Mouse (Mus musculus) right cerebral cortex, postnatal 36 days (tissue): Measurements from ENCODE around the gene Senp3.
A peak's percentile ranks its signal among the peaks of the same experiment; 100 is the strongest.
"Not testable (repeated sequence)": the region's sequence is repeated elsewhere in the genome, so short reads cannot be mapped to it uniquely, and the experiment has no call there.

Experiments used
- DNase-seq, 2 experiments: peaks; one replicate each; pipeline ENCODE4 v3.0.0; 2022; ENCODE audit warnings: low spot score in 2 of 2, mixed read lengths in 1 of 2

Gene Senp3

DNA sequence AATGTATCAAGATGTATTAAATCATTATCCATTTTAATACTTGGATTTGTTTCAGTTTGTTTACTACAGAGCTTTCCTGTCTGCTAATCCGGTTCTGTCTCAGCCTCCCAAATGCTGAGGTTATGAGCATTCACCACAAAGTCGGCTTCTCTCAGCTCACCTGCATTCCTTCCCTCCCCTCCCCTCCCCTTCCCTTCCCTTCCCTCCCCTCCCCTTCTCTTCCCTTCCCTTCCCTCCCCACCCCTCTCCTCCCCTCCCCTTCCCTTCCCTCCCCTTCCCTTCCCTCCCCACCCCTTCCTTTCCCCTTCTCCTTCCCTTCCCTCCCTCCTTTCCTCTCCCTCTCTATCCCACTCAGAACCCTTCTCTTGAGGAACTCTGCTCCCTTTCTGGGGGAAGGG lies 22.7 kb upstream of the Senp3 start:
- no peak for DNase-seq

DNA sequence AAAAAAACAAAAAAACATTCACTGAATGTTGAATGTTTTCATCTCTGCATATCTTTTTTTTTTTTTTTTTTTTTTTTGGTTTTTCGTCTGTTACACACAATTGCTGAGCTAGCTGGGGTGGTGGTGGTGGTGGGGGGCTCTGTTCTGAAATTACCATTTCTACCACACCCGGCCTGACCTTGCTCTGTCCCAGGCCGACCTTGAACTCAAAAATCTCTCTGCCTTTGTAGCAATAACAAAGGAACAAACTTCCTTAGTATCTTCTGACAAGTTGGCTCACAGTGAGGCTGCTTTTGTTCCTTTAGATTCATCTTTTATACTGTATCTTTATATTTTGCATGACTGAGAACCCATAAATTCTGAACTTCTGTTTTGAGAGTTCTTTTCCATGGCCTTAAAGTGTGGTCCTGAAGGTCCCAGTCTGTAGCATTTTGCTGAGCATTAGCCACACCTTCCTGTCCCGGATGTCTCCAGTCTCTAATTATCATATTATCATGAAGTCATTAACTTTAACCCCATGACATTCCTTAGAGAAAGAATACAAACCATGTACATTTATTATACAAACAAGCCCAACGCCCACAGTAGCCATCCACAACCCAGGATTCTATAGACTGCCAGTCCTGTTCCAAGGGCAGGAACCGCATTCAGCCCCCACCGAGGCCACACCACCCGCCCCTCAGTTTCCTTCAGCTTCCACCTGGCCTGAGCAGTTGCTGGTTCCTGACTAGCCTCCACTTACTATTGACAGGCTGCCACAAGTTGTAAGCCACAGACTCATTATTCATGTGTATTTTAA lies 22.1 kb upstream of the Senp3 start:
- DNase-seq = no peak

DNA sequence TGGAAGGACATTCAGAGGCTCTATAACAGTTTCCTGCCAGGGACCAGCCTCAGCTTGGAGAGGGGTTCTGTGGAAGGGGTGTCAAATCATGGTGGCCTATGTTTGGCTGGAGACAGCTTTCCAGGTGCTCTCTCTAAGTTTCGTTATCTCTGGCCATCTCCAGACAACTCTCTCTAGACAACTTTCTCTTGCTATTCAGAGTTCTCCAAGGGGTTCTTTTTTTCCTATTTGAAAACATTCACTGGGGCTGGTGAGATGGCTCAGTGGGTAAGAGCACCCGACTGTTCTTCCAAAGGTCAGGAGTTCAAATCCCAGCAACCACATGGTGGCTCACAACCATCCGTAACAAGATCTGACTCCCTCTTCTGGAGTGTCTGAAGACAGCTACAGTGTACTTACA lies 21.5 kb upstream of the Senp3 start:
- DNase-seq = not testable (repeated sequence)

DNA sequence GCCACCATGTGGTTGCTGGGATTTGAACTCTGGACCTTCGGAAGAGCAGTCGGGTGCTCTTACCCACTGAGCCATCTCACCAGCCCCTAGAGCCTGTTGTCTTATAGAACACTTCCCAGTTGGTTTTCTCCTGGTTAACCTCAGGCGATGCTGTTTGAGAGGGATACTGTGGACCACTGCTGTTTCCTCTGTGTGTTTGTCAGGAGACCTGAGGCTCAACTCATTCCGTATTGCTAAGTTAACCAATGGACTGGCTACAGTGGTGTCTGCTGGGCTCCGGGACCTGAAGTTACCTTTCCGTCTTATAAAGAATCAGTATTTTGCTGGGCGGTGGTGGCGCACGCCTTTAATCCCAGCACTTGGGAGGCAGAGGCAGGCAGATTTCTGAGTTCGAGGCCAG lies 21.0 kb upstream of the Senp3 start:
- DNase-seq = not testable (repeated sequence)

DNA sequence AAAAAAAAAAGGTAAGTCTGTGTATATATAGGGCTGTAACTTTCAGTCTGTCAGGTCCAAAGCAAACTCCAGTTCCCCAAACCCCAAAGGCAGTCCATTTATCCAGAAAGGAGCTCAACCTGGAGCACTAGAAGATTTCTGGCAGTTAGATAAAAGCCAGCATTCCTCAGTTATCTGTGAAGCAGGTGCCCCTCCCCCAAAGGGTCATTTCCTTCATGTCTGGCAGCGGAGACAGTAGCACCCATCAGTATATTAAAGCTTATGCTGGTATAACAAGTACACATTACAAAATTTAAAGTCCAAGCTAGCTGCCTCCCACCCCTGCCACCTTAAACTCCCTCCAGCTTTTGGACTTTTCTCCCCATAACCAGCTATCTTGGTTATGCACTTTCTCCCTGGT lies 17.7 kb upstream of the Senp3 start:
- no peak for DNase-seq

DNA sequence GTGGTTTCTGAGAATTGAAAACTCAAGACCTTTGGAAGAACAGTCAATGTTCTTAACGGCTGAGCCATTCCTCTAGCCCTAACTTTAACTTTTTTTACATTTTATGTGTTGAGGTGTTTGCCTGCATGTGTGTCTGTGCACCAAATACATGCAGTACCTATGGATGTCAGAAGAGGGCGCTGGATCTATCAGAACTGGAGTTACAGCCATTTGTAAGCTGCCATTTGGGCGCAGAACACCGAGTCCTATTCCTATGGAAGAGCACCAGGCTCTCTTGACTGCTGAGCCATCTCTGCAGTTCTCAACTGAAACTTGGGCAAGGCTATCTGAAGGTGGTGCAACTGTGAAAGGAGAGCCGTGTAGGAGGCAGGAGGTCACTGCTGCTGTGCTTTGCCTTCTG lies 16.7 kb upstream of the Senp3 start:
- DNase-seq = no peak

DNA sequence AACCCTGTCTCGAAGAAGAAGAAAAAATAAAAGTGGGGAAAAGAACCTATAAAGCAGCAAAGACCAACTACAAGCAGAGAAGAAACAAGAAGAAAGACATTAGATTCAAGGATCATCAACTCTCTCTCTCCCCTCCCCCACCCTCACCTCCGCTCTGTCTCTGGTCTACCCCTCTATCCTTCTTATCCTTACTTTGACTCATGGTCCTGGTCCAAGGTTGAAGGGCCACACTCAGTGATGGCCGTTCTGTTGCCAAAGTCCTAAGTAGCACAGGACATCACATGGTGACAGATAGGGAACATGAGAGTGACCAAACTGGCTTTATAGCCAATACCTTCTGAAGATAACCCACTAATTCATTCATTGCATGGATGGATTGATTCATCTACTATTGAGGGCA lies 15.5 kb upstream of the Senp3 start:
- DNase-seq = no peak

DNA sequence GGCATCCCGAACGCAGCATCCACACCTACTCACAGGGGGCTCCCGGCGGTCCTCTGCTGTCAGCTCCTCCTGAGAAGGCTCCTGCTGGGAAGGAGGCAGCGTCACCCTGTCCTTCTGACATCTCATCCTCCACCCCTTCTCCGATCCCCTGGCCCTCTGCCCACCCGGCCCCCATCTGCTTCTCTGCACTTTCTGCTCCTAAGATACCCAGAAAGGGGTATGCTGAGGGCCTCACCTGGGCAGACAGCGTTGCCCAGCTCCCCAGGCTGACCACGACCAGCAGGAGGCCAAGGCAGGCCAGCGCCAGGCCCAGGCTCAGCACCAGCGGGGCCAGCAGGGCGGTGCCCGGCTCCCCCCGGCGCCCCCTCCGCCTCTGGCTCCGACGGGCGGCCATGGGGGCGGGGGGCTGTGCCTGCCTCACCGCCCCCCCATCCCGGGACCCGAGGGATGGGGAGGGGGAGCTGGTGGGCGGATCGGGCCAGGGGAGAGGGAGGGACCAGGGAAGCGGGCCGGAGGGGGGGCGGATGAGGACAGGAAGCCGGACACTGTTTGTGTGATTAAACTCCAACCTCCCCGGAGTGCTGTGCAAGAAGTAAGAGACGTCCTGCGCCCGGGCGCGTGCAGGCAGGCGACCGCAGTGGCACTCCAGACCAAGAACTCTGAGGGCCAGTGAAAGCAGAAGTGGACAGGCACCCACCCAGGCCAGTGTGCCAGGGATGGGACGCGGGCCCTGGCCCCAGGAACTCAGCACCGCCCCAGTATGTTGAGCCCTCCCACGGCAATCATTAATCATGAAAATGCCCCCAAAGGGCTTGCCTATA lies 13.7 kb upstream of the Senp3 start, which contains the start of the genes Tnfsf12 and Tnfsfm13:
TSS of gene Tnfsf12 (minus strand) at position 489 of the 821 bp plus-strand sequence.
TSS of gene Tnfsfm13 (minus strand) at position 738 of the 821 bp plus-strand sequence.
- no peak for DNase-seq

DNA sequence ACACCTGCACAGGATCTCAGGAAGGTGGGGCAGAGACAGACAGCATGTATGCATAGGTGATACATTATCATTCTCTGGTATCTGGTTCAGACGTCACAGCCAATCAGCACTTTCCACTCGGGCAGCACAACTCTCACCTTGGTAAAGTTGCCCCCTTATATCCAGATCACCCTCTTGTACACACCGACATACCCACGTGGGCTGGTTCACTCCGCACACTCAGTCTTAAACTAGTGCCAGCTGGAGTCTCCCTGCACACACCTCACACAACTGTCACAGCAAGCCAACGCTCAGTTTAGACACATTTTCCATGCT lies 13.1 kb upstream of the Senp3 start:
- DNase-seq = no peak

DNA sequence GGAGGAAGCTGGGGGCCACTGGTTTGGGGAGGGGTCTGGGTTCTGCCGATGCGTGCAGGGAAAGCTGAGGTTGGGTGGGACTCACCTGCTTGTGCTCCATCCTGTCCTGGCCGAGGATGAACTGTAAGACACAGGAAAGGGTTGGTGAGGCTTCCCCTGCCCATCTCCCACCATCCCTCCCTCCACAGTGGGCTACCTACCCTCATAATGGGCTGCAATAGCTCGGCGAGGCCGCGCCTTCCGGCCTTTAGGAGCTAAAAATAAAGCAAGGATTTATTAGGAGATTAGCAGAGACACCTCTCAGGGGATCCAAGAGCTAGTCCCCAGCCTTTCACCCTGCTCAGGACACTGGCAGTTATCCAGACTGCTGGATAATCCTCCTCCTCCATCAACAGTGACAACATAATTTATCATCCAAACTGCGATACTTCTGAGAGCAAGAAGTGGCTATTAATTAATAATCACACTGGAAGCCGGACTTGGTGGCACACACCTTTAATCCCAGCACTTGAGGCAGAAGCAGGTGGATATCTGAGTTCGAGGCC lies 11.6 kb upstream of the Senp3 start:
- no peak for DNase-seq

DNA sequence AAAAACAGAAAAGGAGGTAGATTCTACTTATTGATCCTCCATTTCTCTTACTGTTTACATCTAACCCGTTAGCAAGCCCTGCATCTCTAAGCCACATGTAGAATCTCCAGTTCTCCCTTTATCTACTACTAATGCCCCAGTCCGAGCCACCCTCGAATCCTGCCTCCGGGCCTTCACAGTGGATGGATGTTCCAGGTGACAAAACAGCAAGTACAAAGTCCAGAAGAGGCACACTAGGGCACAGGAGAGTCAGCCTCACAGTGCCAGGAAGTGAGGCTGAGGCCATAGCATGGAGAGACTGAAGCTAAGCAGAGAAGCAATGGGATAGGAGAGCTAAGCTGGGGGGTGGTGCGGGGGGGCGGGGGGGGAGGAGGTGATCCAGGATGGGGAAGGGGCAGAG lies 11.0 kb upstream of the Senp3 start:
- DNase-seq = no peak

DNA sequence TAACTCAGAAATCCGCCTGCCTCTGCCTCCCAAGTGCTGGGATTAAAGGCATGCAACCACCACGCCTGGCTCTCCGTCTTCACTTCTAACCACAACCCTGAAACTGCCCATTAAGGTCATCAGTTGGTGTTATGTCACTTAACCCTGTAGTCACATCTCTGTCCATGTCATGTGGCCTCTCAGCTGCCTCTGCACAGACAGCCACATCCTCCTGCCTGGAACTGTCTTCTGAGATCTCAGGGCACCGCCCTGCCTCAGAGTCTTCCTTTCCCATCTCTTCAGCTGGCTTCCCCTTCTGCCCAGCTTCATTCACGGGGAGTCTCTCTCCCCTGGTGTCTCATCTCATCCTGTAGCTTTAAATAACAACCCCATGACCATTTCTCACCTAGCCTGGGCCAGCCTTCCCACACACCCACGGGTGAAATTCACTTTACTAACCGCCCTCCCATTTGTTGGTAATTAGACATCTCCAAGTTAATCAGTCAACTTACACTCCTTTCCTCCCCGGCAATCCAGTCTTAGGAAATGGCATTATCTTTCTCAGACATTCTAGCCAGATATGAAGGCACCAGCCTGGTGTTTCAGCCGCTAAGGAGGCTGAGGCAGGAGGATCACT lies 10.4 kb upstream of the Senp3 start:
- no peak for DNase-seq

DNA sequence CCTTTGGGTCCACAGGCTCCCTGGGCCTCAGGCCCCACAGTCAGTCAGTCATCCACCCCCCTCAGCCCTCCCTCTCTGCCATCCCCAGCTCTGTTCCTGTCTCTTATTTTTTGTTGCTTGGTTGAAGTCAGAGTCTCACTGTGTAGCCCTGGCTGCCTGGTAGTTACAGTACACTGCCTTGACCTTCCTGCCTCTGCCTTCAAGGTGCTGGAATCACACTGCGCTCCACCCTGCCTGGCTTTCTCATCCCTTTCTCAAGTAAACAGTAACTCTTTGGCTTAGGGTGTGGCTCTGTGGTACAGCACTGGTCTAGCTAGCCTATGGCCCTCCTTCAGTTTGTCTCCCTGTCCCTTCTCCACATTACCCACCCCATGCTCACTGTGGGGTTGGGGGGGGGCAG lies 8.0 kb upstream of the Senp3 start:
- no peak for DNase-seq

DNA sequence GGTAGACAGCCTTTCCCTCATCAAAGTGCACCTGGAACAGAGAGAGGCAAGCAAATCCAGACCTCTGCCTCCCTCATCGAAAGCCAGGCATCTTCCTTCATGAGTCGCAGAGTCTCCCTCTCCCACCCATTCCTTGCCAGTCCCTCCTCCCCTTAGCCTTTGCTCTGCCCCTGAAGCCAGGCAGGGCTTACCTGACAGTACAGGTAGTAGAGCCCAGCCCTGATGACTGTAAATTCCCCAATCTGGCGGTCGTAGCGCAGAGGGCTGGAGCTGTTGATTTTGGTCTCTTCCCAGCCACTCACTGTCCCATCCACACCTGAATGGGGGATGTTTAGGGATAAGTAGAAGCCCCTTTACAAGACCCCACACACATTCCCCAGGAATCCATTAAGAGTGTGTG lies 5.2 kb upstream of the Senp3 start:
- no peak for DNase-seq

DNA sequence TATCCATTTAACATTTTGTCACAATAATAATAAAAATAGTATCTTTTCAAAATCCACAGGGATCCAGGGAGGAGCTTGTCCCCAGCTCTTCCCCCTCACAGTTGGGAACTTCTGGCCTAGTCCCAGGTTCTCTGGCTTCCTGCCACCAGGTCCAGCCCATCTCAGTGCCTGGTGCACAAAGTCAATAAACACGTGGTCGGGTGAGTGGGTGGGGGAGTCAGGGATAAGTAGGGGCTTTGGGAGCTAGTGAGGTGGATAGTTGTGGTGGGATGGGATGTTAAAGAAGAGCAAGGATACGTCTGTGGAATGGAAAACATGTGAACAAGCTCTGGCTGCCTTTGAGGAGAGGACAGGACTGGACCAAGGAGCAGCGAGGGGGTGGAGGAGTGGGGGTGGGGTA lies 4.5 kb upstream of the Senp3 start:
- no peak for DNase-seq

DNA sequence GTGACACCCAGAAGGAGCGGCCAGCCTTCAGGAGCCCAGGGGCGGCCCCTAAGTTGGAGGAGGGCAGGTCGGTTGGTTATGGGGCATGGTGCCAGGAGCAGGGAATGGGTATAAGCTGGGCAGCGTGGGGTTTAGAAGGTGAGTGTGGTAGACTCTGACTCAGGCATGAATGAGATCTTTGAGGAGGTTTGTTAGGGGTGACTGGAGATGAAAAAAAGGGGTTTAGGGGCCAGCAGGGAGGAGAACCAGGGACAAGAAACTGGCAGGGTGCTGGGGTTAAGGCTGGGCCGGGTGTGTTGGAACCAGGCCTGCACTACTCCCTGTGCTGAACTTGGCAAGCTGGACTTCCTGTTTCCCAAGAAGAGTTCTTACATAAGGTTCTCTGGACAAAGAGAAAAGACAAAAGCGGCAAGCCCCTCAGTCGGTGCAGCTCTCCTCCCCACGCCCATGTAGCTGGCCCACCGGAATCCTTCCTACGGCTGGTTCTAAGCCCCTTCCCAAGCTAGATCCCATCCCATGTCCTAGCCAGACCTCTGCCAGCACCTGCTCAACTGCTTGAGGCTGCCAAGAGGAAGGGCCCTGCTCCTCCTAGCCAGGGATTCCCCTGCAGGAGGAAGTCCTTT lies 3.8 kb upstream of the Senp3 start, which contains the start of gene Tnfsf13:
TSS of gene Tnfsf13 (minus strand) at position 259 of the 623 bp plus-strand sequence.
- DNase-seq = peak; percentile 37 to 50

DNA sequence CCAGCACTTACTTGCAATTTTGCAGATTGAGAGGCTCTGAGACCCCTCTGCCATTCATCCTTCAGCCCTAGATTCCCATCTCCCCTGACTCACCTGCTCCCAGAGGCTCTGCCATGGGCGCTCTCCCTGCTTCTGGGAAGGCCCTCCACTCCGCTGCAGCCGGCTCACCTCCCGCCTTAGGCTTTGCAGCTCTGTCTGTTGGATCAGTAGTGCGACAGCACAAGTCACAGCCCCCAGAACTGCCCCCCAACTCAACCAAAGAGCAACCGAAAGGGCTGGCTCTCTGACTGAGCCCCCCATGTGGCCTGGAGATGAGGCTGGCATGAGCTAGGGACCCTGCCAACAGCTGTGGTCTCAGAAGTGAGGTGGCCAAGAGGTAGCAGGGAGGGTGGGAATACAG lies 3.1 kb upstream of the Senp3 start:
- no peak for DNase-seq

DNA sequence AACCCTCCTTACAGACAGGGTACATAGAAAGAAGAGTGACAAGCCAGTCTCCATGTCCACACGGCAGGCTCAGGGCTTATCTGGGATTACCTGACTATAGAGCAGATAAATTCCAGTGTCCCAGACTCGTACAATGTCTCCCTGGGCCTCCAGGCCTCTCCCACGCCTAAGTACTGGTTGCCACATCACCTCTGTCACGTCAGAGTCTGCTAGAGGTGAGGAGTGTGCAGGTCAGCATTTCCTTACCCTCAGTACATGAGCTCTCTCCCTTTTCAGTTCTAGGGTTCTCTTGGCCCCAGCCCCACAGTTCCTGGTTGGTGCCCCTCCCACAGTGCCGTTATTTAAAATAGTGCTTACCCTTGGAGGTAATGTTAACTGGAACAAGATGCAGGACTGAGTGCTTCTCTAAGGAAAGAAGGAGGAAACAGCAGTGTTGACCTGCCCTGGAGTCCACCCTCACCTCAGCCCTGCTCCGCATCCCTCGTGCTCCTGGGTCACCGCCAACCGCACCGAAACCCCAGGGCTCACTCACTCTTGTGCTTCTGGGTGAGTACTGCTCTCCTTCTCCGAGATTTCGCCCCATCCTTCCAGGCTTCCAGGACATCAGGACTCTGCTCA lies 2.4 kb upstream of the Senp3 start:
- DNase-seq = no peak

DNA sequence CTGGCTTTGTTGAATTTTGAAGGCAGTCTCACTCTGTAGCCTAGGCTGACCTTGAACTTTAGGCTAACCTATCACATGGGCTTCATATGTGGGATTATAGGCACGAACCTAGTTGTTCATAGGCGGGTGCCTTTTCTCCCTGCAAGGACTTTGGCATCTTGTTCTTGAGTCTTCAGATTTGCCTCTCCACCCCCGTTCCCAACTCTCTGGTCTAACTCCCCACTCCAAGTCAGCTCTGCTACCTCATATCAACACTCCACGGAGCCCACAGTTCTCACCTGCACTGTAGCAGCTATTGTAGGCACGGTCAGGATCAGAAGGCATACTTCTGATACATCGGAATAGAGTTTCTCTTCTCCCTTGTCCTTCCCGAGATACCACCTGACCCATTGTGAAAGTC lies 1.7 kb upstream of the Senp3 start:
- no peak for DNase-seq

DNA sequence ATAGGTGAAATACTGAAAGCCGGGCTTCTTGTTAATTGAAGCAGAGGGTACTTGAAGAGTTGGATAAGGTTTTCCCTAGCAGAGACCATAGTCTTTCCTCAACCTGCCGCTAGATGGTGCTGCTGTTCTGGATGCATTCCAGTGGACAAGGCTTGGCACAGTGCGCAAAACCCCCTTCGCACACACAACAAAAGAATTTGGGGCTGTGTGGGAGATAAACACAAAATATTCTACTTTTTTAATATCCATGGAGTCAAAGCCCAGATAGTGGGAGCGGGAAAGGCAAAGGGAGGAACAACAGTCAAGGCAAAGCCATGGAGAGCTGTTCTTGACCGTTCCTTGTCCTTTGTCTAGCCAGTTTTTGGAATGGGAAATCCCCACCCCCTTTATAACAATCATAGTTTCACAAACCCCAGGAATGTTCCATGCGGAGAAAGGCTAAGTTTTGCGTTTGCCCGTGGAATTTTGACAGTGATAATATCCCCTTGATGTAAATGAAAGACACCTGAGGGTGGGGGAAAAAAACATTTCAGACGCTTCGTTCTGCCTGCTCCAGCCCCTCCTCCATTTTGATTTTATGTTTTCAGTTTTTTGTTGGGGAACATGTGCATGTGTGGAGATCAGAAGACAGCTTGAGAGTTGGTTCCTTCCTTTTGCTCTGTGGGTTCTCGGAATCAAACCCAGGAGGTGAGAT lies 1.1 kb upstream of the Senp3 start:
- DNase-seq = peak; percentile 61 to 70
